Mouse (Mus musculus): ENCODE measurements at regions not wholly inside any gene's neighbourhood (a gene's known extent, or its start where the extent isn't known, plus 50 kb on each side); places are given as distances from the start of the nearest gene placed in this dataset.

DNA sequence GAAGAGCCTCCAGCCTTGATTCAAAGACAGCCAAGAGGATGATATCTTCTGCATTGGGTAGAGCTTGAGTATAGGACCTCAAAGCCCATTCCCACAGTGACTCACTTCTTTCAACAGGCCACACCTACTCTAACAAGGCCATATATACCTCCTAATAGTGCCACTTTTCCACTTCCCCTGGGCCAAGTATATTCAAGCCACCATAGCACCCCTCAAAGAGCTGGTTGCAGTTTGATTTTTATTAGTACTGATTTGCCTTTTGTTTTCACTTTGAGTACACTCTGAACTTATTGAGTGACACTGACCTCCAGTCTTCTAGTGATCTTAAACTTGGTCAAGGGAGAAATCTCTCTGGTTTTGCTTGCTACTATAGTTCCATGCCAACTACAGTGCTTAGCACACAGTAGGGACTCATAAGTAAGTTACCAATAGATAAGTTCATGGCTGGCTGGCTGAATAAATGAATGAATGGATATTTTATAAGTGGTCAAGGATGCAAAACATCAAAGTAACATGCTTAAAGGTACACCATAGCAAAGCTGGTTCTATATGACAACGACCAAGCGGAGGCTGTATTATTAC is 64.5 kb upstream of the Lmo2 start:
- DNase-seq (ENCODE audit: inconsistent ontology term), result no peak

DNA sequence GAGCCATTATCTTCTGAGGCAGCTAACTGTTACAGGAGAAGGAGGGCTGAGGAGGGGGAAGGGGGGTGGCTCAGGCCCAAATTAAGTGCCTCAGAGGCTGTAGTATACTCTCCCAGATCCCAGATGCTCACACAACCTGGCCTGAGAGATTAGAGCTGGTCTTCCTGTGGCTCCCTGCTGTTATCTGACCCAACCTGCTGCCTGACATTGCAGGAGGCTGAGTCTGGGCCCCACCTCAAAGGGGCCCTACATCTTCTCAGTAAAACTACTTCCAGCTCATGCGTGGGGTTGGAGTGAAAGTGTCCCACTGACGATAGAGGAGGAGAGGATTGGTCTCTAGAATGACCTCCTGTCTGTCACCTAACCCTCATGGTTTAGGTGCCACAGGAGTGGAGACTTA is 64.0 kb upstream of the Lmo2 start:
- no peak for DNase-seq (ENCODE audit: inconsistent ontology term)

DNA sequence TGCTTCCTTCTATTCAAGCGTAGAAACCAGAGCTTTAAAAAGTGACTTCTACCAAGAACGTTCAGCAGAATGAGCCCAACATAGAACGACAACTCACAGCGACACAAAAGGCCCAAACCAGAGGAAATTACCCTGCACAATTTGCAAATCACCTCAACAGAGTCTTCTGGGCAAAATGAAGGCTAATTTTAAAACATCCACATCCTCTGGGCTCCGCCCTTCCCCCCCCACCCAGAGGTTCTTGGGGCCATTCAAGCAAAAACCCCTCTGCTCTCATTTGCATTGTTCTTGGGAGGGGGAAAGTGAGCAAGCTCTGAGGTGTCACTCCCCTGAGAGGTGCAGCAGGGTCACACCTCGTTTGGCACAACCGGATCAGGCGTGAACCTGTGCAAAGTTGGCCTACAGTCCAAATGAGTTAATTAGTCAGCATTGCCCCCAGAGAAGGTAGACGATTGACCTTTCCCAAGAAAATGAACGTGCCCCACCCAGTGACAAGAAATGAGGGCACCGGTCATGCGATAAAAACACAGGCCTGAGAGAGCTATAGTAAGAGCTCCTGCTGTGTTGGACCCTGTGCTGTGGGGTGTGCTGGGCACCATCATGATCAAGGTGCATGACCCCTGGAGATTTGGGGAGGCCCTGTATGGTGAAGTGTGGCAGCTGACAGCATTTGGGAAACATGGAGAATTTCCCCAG is 62.7 kb upstream of the Lmo2 start:
- DNase-seq (ENCODE audit: inconsistent ontology term), result no peak

DNA sequence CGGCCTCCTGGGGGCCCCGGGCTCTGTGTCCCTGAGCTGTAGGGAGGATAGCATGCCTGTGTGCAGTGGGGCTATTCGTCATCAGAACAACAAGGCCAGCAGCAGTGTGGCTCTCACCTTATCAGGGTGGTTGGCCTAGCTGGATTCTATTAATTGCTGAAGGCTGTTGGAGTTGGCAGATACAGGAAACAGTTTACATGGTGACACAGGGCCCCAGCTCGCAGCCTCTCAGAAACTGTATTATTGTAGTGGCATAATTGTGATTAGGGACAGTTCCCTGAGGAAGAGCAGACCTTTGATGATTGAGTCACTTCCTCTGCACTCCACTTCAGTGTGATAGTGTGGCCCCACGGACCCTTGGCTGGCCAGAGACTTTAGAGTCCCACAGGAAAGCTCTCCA is 61.6 kb upstream of the Lmo2 start:
- DNase-seq (ENCODE audit: inconsistent ontology term), result no peak

DNA sequence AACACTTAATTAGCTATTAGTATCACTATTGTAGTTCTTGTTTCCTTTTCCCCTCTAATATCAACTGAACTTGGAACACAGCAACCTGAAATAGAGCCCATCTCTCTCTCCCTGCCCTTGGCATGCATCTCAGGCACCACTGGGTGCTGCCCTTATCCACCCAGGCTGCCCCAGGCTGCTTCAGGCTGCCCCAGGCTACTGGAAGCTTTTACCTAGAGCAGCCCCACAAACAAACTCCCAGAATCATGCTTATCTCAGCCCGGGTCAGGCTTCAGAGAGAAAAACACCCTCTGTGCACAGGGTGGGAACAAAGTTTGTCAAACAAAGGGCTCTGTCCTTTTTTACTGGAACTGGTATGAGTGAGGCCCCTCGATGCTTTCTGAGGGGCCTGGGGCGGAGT is 61.0 kb upstream of the Lmo2 start:
- DNase-seq (ENCODE audit: inconsistent ontology term), result no peak

DNA sequence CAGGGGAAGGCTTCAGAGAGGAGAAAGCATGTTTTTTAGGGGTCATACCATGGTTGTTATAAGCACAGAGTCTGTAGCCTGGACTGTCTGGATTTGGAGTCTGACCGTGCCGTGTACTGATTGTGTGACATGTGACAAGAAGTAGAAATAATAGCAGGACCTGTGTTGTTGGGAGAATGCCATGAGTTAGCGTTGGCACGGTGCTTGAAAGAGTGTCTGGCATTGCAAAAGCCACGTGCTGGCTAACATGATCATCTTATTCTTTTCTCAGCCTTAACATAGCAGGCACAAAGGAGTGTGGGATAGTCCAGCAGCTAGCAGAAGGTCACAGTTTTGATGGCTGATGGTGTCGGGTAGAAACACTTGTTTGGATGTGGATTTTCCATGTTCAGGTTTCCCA is 58.1 kb upstream of the Lmo2 start:
- DNase-seq (ENCODE audit: inconsistent ontology term), result no peak

DNA sequence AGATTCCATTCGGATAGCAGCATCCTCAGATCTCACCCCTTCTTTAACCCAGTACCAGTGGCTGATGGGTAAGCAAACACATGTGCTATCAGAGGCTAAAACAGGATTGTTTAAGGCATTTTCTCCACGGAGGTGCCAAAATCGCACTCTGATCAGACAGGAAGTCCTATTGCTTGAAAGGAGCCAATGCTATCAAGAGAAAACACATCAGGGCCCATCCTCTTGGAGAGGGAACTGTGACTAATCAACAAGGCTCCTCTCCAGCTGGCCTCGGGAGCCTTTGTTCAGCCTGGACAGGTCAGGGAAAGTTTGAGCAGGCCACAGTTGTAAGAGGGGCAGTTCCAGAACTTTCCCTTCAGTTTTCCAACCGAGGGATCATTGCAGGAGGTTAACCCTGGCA is 57.4 kb upstream of the Lmo2 start:
- DNase-seq (ENCODE audit: inconsistent ontology term), result peak; percentile 19

DNA sequence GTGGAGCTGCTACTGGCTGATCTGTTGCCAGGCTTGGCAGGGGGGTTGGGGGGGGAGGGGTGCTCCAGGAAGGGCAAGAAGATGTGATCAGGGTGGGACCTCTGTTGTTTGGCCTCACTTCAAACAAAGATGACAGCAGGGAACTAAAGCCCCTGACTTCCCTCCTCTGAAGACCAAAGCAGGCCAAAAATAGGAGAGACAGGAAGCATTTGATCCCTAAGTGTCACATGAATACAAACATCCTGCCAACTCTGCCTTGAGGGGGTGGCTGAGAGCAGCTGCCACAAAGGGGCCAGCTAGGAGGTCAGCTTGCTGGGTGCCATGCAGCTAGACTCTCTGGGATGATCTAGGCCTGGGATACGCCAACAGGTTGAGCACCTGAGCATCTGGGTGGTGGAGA is 56.3 kb upstream of the Lmo2 start:
- DNase-seq (ENCODE audit: inconsistent ontology term), result no peak

DNA sequence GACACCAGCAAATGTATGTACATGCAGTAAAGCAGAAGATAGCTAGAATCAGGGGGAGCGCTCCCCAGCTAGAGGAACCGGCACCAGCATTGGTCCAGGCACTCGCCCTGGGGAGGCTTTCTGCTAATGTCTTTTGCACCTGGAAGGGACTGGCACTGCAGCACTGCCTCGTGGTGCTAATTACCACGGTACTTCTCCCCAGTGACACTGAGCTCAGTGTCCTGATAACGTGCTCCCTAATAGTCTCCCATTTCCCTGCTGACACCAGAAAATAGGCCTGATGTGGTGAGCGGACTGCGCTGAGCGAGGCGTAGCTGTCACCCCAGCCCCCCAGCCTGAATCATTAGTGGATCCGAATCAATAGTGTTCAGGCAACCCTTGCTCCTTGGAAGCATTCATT is 55.0 kb upstream of the Lmo2 start:
- DNase-seq (ENCODE audit: inconsistent ontology term), result no peak

DNA sequence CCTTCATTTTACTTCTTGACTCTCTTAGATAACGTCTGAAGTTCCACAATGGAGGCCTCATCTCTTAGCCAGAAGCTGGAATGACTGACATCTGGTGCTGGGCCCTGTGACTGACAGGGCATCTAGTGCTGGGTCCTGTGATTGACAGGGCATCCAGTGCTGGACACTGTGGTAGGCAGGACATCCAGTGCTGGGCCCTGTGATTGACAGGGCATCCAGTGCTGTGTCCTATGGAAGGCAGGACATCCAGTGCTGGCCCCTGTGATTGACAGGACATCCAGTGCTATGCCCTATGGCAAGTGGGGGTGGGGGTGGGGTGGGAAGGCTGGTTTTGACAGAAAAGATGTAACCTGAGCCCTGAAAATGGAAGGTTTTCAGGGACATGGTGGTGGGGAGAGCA is 52.1 kb upstream of the Lmo2 start:
- no peak for DNase-seq (ENCODE audit: inconsistent ontology term)

DNA sequence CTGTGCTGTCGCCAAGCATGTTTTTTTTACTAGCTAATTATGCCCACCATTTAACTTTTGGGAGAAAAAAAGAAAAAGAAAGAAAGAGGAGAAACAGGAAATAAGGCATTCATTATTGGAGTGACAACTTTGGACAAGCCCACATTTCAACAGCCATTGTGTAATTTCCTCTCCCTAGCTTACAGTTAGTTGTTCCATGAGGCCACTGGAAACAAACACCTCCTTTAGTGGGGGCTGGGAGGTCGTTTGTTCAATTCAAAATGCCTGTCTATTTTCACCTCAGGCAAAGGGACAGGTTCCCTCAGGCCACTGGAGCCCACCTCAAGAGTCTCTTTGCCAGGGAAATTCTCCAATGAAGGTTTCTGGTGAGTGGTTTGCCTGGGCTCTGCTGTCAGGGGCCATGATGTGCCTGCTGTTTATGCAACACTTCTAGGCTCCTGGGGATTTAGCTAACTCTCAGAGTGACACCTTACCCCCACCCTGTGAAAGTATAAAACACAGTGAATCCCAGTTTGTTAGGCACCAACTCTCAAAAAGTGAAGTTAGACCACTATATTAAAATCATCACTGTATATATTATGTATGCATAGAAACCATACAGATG is 51.1 kb upstream of the Lmo2 start:
- no peak for DNase-seq (ENCODE audit: inconsistent ontology term)
